ENCODE assay signal across 25 mouse cellular contexts in the genomic region with DNA sequence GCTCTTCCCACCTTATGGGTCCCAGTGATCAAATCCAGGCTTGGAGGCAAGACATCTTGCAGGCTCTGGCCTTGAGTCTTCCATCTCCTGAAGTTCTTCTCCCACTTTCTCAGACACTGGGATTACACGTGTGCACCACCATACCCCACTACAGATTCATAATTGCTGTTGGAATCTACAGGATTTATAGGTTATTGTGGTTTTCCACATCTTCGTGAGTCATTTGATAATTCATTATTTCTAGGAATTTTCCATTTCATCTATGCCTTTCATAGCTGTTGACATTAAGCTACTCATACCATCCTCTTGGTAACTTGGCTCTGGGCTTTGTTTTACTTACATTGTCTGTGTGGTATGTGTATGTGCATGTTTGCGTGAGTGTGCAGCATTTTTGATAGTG.
"Had no signal": no experiment of that assay in that cellular context is flagged by ENCODE, and none has a peak within 500 bp of the region (broad histone marks: within the 10 kb centered on the region; RNA-seq: fewer than 3 reads in every experiment).

No protein-coding gene starts in this region.

- H3K27ac ChIP-seq: embryonic facial prominence, embryonic 10.5 days; embryonic facial prominence, embryonic 12.5 days; embryonic facial prominence, embryonic 13.5 days; embryonic facial prominence, embryonic 15.5 days; forebrain, embryonic 10.5 days; forebrain, embryonic 12.5 days; forebrain, embryonic 13.5 days; forebrain, embryonic 15.5 days; gastrocnemius, adult 2 months; heart, adult 2 months; heart, embryonic 10.5 days had no signal

- H3K4me3 ChIP-seq: embryonic facial prominence, embryonic 10.5 days; embryonic facial prominence, embryonic 12.5 days; embryonic facial prominence, embryonic 13.5 days; embryonic facial prominence, embryonic 15.5 days; erythroblast, embryonic 14.5 days; forebrain, embryonic 10.5 days; forebrain, embryonic 12.5 days; forebrain, embryonic 13.5 days; forebrain, embryonic 15.5 days; gastrocnemius, adult 2 months; heart, adult 2 months; heart, embryonic 10.5 days had no signal

- H3K27me3 ChIP-seq: embryonic facial prominence, embryonic 12.5 days; embryonic facial prominence, embryonic 13.5 days; embryonic facial prominence, embryonic 15.5 days; forebrain, embryonic 12.5 days; forebrain, embryonic 15.5 days had no signal

- DNase-seq: cerebellum, adult 9-11 months; cerebellum, postnatal 10 days; cerebellum, postnatal 14 days; cerebellum, postnatal 25 days; cerebellum, postnatal 36 days; embryo, embryonic 11 days; forebrain, postnatal 0 days; gastrocnemius, adult 2 months; gastrocnemius, postnatal 10 days; gastrocnemius, postnatal 14 days; gastrocnemius, postnatal 25 days; gastrocnemius, postnatal 36 days; heart, adult 11 months; heart, adult 18-20 months; heart, adult 2 months had no signal

- H3K36me3 ChIP-seq: embryonic facial prominence, embryonic 10.5 days; embryonic facial prominence, embryonic 12.5 days; embryonic facial prominence, embryonic 13.5 days; embryonic facial prominence, embryonic 15.5 days; forebrain, embryonic 10.5 days; forebrain, embryonic 12.5 days; forebrain, embryonic 15.5 days; heart, embryonic 10.5 days had no signal
